Mouse (Mus musculus) small intestine, adult 2 months (tissue): ENCODE results near the gene Tgoln1. TPM values are rescaled to one million over a fixed set of nuclear protein-coding genes. Genes with fewer than 3 reads are reported as not detected.

Experiments used
- H3K27ac ChIP-seq: fragments of 200-500 bp; 2 replicates; pipeline ENCODE4 v1.5.1; 2012; ENCODE audit warnings: low read depth, low read length, control low read depth, inconsistent platforms; ENCODE audit not compliant: insufficient read depth
- H3K27me3 ChIP-seq: fragments of 200-500 bp; 2 replicates; pipeline ENCODE4 v1.6.1; 2012; ENCODE audit warnings: mild to moderate bottlenecking, moderate library complexity, low read length, inconsistent platforms; ENCODE audit not compliant: control insufficient read depth, insufficient read depth
- H3K36me3 ChIP-seq: fragments of 200-500 bp; 2 replicates; pipeline ENCODE4 v1.6.1; 2012; ENCODE audit warnings: mild to moderate bottlenecking, low read length, control low read depth, inconsistent platforms; ENCODE audit not compliant: control insufficient read depth, insufficient read depth
- H3K4me1 ChIP-seq: fragments of 200-500 bp; 2 replicates; pipeline ENCODE4 v1.6.1; 2012; ENCODE audit warnings: low read length, inconsistent platforms, mixed read lengths; ENCODE audit not compliant: control insufficient read depth, insufficient read depth, insufficient read length
- H3K4me3 ChIP-seq: fragments of 200-500 bp; 2 replicates; pipeline ENCODE4 v1.5.1; 2012; ENCODE audit warnings: low read depth, mild to moderate bottlenecking, control low read depth, inconsistent platforms, low read length, moderate library complexity
- CTCF ChIP-seq: fragments of 200-500 bp; IDR thresholded peaks from 2 replicates; pipeline ENCODE4 v1.5.1; 2012; ENCODE audit warnings: low read depth, mild to moderate bottlenecking, control low read depth, inconsistent platforms, low read length, moderate library complexity, mixed read lengths; ENCODE audit not compliant: insufficient replicate concordance, insufficient read length; ENCODE audit errors: extremely low read depth
- POLR2A ChIP-seq: fragments of 200-500 bp; IDR thresholded peaks from 2 replicates; pipeline ENCODE4 v1.6.1; 2012; ENCODE audit warnings: low read depth, mild to moderate bottlenecking, control low read depth, inconsistent platforms, low read length, moderate library complexity
- WGBS: fragments of 180-500 bp; shearing (Covaris S2); methylation state at CpG from one replicate; pipeline ENCODE4 v1.1.7; 2018; 5-methylcytosine and 5-hydroxymethylcytosine counted together
- polyA plus RNA-seq: library from polyadenylated mRNA; depleted of rRNA; stranded (reverse); fragments of >200 nt; gene quantifications from 2 replicates; pipeline ENCODE4 v1.2.3, GENCODE M21; 2012

Gene Tgoln1
- polyA plus RNA-seq, 1 experiment, result 24.1 TPM

DNA sequence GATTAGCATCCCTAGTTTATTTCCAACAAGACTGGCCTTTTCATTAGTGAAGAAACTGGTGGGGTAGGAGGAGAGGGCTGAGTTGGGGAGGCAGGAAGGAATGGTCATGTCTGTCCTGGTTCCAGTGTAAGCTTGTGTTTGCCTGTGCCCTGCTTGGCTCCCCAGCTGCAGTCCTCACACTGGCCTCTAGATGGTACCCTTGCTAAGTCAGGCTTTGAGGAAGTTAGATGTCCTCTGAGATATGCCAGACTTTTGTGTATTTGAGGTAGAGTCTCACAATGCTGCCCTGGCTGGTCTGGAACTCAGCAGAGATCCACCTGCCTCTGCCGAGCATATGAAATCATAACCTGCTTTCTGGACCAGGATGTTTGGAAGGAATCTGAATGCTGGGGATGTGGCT is 15.1 kb downstream of the Tgoln1 start:
- Histone ChIP-seq H3K4me1 (peaks cover 5% of the 10 kb centered on the region; the same call in 1 of the 2 replicates), H3K27ac (no peak overlapping the region), H3K36me3 (peaks cover 29% of the 10 kb centered on the region), H3K27me3 (no peaks in the 10 kb centered on the region), H3K4me3 (no peak overlapping the region)
- 10% methylated on average over 1 of the region's 1 CpGs for WGBS
- TF ChIP-seq POLR2A, result no peak
- TF ChIP-seq CTCF, result peak; percentile 86; the same call in 1 of the 2 replicates

DNA sequence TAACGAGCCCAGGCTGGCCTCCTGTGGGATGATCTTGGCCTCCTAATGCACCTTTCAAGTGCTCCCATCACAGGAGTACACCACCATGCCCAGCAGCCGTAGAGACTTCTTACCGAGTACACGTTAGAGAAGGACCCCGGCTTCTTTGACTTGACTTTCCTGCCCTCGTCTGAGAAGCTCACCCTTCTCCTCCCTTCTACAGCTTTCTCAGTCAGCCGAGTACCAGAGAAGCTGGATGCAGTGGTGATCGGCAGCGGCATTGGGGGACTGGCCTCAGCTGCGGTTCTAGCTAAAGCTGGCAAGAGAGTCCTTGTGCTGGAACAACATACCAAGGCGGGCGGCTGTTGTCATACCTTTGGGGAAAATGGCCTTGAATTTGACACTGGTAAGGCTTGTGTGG is 16.0 kb downstream of the Tgoln1 start:
- H3K27me3 ChIP-seq, result no peaks in the 10 kb centered on the region
- peaks cover 7% of the 10 kb centered on the region; the same call in 1 of the 2 replicates for H3K4me1 ChIP-seq
- TF ChIP-seq POLR2A, result no peak
- no peak for TF ChIP-seq CTCF
- H3K27ac ChIP-seq, result no peak overlapping the region
- no peak overlapping the region for H3K4me3 ChIP-seq
- WGBS, result 93% methylated on average over 12 of the region's 12 CpGs
- H3K36me3 ChIP-seq, result peaks cover 20% of the 10 kb centered on the region

DNA sequence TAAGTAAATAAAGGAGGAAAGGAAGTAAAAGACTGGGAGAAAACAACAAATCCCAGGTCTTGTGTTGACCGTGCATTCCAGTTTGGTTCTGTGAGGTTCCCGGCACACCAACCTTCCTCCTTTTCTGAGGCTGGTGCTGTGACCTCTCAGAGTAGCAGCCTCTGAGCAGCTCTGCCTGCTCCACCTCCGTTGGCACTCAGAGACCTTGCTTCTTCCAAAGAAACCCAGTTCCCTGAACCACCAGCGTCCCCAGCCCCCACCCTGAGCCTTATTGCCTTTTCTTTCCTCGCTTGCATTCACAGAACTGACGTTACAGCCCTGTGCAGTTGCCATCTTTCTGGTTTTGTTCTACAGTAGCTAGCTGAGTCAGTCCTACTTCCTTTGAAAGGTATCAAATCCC is 16.6 kb downstream of the Tgoln1 start:
- H3K27me3 ChIP-seq, result no peaks in the 10 kb centered on the region
- 87% methylated on average over 6 of the region's 6 CpGs for WGBS
- TF ChIP-seq CTCF (no peak), POLR2A (no peak)
- H3K36me3 ChIP-seq, result peaks cover 16% of the 10 kb centered on the region
- H3K4me1 ChIP-seq, result peaks cover 7% of the 10 kb centered on the region; the same call in 1 of the 2 replicates
- no peak overlapping the region for H3K27ac ChIP-seq
- H3K4me3 ChIP-seq, result no peak overlapping the region

DNA sequence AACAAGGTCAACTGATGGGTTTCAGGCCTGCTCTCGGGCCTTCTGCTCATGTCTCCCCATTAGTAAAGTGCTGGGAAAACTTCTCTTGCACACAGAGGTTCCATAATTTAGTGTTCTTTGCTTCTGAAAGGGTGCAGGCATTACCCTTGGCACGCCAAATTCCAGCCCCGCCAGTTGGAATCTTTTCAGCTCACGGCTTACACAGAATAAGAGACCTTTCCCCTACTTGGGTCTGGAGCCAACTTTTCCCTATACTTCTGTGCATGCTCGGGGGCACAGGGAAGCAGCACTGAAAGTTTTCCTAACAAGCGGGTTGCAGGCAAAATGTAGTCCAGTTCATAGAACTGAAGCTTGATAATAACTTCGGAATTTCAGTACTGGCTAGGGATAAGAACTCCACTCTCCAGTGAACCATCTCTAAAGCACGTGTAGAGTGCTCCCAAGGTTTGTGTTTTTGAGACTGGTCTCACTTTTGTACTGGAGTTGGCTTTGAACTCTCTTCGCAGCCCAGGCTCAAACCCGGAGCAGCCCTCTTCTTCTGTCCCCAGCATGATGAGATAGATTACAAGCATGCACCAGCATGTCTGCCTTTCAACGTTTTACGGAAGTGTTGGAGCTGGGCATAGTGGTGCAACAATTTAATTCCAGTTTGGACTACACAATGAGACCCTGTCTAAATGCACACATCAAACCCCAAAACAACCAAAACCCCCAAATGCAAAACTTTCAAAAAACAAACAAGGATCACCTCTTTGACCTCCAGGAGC is 17.8 kb downstream of the Tgoln1 start:
- H3K27ac ChIP-seq, result peak overlapping the region; percentile 39
- H3K36me3 ChIP-seq, result peaks cover 7% of the 10 kb centered on the region
- peak overlapping the region; percentile 82 for H3K4me3 ChIP-seq
- WGBS, result 25% methylated on average over 12 of the region's 12 CpGs
- H3K4me1 ChIP-seq, result peaks cover 7% of the 10 kb centered on the region; the same call in 1 of the 2 replicates
- H3K27me3 ChIP-seq, result no peaks in the 10 kb centered on the region
- no peak for TF ChIP-seq CTCF
- TF ChIP-seq POLR2A, result no peak

DNA sequence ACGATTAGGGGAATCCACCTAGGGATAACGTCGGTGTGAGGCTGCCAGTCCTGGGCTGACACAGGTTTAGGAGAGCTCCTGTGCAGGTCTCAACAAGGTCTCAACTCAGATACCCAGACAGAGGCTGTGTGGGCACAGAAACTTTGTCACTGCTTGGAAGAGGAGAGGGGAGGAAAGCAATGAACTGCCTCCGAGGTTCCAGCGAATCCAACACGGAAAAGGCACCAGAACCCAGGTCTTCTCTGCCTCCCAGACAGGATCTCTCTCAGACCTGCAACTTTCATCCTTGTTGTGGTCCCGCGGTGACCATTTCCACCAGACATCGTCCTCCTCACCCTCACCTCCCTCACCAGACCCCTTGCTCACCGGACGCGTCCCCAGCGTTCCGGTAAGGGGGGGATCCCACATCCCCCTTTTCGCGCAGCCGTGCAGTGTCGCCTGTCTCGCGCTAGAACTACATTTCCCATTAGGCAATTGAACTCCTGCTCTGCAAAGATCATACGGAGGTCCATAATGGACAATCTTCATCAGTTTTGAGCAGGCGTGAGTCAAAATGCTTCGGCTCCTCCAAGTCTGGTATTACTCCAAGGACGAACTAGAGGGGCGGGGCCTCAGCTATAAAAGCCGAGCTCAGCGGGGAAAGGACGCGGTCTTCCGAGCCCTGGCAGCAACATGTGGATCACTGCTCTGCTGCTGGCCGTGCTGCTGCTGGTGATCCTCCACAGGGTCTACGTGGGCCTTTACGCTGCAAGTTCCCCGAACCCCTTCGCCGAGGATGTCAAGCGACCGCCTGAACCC is 18.6 kb downstream of the Tgoln1 start, which contains the start of the genes Elmod3 and Retsat:
Elmod3 (minus strand) TSS at position 458 of the 798 bp plus-strand sequence.
Retsat (plus strand) TSS at position 520 of the 798 bp plus-strand sequence.
- WGBS, result under 1% methylated on average over 38 of the region's 38 CpGs
- peak within 1 kb of the TSS; percentile 43 for H3K27ac ChIP-seq
- peak within 1 kb of the TSS; percentile 82 for H3K4me3 ChIP-seq
- H3K4me1 ChIP-seq, result peaks cover 7% of the 10 kb centered on the region; the same call in 1 of the 2 replicates
- TF ChIP-seq POLR2A (peak; percentile 99), CTCF (no peak)
- H3K36me3 ChIP-seq, result 0 out of 2 replicates have a peak, but pooled peaks cover 4% of the 10 kb centered on the region
- no peaks in the 10 kb centered on the region for H3K27me3 ChIP-seq

DNA sequence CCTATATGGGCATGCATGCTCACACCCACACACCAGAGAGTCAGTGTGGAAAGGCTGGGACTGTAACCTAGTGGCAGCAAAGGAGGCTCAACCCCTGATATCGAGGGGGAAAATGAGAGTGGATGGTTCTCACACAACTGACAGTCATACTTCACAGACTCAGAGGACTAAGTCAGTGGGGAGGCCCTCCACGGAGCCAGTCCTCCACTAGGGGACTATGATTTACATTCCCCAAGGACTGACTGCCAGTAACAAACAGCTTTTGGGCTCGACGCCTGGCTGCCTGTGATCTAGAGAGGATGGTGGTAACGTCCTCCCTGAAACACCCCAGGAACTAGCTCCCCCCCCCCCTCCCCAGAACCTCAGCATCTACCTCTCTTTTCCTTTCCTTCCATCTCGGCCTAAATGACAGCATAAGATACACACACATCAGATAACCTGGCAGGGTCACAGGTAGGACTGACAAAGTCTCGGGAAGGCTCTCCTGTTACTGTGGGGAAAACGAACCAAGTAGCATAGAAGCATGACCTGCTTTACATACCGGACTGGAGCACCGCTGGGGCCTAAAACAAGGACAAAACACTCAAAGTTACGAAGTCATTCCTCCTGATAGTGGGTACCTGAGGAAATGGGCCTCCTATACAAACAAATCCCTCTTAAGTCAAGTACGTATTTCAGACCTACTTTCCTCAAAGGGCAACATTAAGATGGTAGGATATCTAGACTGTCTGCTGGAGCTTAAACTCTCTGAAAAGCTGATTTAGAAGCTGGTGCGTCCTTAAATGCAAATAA is 19.5 kb downstream of the Tgoln1 start:
- Histone ChIP-seq H3K4me1 (peaks cover 7% of the 10 kb centered on the region; the same call in 1 of the 2 replicates), H3K36me3 (peaks cover 4% of the 10 kb centered on the region; the same call in 1 of the 2 replicates), H3K27me3 (no peaks in the 10 kb centered on the region), H3K4me3 (peak overlapping the region; percentile 9; the same call in 1 of the 2 replicates), H3K27ac (peak overlapping the region; percentile 43)
- 23% methylated on average over 13 of the region's 13 CpGs for WGBS
- no peak for TF ChIP-seq POLR2A
- no peak for TF ChIP-seq CTCF
